ENCODE assay signal across 8 mouse cellular contexts in genomic region chr7:133123999-133124700, GRCm38 (mm10). TPM values are rescaled to one million over a fixed set of nuclear protein-coding genes. Genes with fewer than 3 reads are reported as not detected.
A peak's percentile ranks its signal among the peaks of the same experiment; 100 is the strongest.
DNase-seq lines count a peak whose midpoint lies in the region; ATAC-seq and TF ChIP-seq lines count a peak whose summit lies in the region.

Gene Ctbp2, minus strand, starts transcription at chr7:133124354.

- H3K4me2 ChIP-seq in heart, embryonic 11.5 days = peak within 1 kb of the TSS; percentile 76
- peak within 1 kb of the TSS; percentile 84 for H3K4me2 ChIP-seq in kidney, embryonic 15.5 days
- H3K4me2 ChIP-seq in midbrain, embryonic 16.5 days (ENCODE audit: low read length) = peak within 1 kb of the TSS; percentile 95

- under 1% methylated on average over 57 of the region's 59 CpGs for WGBS in heart, embryonic 11.5 days (ENCODE audit: insufficient replicate concordance)
- WGBS in kidney, embryonic 15.5 days = under 1% methylated on average over 57 of the region's 59 CpGs
- WGBS in midbrain, embryonic 16.5 days = under 1% methylated on average over 59 of the region's 59 CpGs

- peak; percentile 83 for ATAC-seq in heart, embryonic 11.5 days (replicated peaks; ENCODE audit: insufficient number of reproducible peaks, low FRiP score, low TSS enrichment)
- peak; percentile 84 for ATAC-seq in kidney, embryonic 15.5 days (replicated peaks; ENCODE audit: low FRiP score)
- ATAC-seq in midbrain, embryonic 16.5 days = peak; percentile 73

- no peaks in the 10 kb centered on the region for H3K4me1 ChIP-seq in embryonic fibroblast, embryonic 13.5 days (ENCODE audit: control insufficient read depth, insufficient read depth, low read length)
- peaks cover 22% of the 10 kb centered on the region for H3K4me1 ChIP-seq in heart, embryonic 11.5 days (ENCODE audit: control insufficient read depth, insufficient read depth, low read length)
- H3K4me1 ChIP-seq in kidney, embryonic 15.5 days = peaks cover 31% of the 10 kb centered on the region
- H3K4me1 ChIP-seq in midbrain, embryonic 16.5 days (ENCODE audit: control insufficient read depth, insufficient read depth, low read length) = peaks cover 16% of the 10 kb centered on the region

- TF ChIP-seq CTCF in embryonic fibroblast, embryonic 13.5 days (IDR thresholded peaks at IDR 0.05; ENCODE audit: borderline replicate concordance, insufficient read depth, low read length) = peak; percentile 3; the same call in 1 of the 2 replicates

- H3K9me3 ChIP-seq in heart, embryonic 11.5 days (replicated peaks; ENCODE audit: control insufficient read depth, low read length) = no peaks in the 10 kb centered on the region; the same call in 1 of the 2 replicates
- no peaks in the 10 kb centered on the region for H3K9me3 ChIP-seq in kidney, embryonic 15.5 days (replicated peaks)
- no peaks in the 10 kb centered on the region for H3K9me3 ChIP-seq in midbrain, embryonic 16.5 days (replicated peaks; ENCODE audit: control insufficient read depth, low read length, poor library complexity, severe bottlenecking)

- H3K9ac ChIP-seq in heart, embryonic 11.5 days (ENCODE audit: low read depth, low read length) = peak within 1 kb of the TSS; percentile 91
- peak within 1 kb of the TSS; percentile 98 for H3K9ac ChIP-seq in kidney, embryonic 15.5 days
- H3K9ac ChIP-seq in midbrain, embryonic 16.5 days (ENCODE audit: low read depth, low read length) = peak within 1 kb of the TSS; percentile 92

- peak; percentile 72 for TF ChIP-seq POLR2A in embryonic fibroblast, embryonic 13.5 days (IDR thresholded peaks at IDR 0.05; ENCODE audit: low read depth, low read length)

- H3K27ac ChIP-seq in embryonic fibroblast, embryonic 13.5 days (ENCODE audit: insufficient read depth, low read length) = peak within 1 kb of the TSS; percentile 99
- peak within 1 kb of the TSS; percentile 99 for H3K27ac ChIP-seq in heart, embryonic 11.5 days (ENCODE audit: low read depth, low read length)
- peak within 1 kb of the TSS; percentile 99 for H3K27ac ChIP-seq in kidney, embryonic 15.5 days
- peak within 1 kb of the TSS; percentile 90 for H3K27ac ChIP-seq in midbrain, embryonic 16.5 days (ENCODE audit: low read length)

- DNase-seq in layer of hippocampus, adult 11-12 months (ENCODE audit: low spot score) = peak; percentile 55
- no peak for DNase-seq in layer of hippocampus, adult 9-10 months (ENCODE audit: low spot score)
- DNase-seq in liver = peak; percentile 78
- DNase-seq in spleen, postnatal 10 days (ENCODE audit: low spot score in 2 of 2) = peak; percentile 62 to 74

- H3K4me3 ChIP-seq in embryonic fibroblast, embryonic 13.5 days (ENCODE audit: insufficient read depth, low read length) = peak within 1 kb of the TSS; percentile 91
- H3K4me3 ChIP-seq in heart, embryonic 11.5 days (ENCODE audit: low read depth, low read length) = peak within 1 kb of the TSS; percentile 93
- H3K4me3 ChIP-seq in kidney, embryonic 15.5 days (replicated peaks) = peak within 1 kb of the TSS; percentile 95
- H3K4me3 ChIP-seq in midbrain, embryonic 16.5 days (ENCODE audit: low read depth, low read length) = peak within 1 kb of the TSS; percentile 92

- H3K36me3 ChIP-seq in heart, embryonic 11.5 days (ENCODE audit: control insufficient read depth, insufficient read depth, low read length) = no peaks in the 10 kb centered on the region
- H3K36me3 ChIP-seq in kidney, embryonic 15.5 days = no peaks in the 10 kb centered on the region
- no peaks in the 10 kb centered on the region for H3K36me3 ChIP-seq in midbrain, embryonic 16.5 days (ENCODE audit: control insufficient read depth, insufficient read depth, low read length)

- H3K27me3 ChIP-seq in heart, embryonic 11.5 days (ENCODE audit: control insufficient read depth, insufficient read depth, low read length) = no peaks in the 10 kb centered on the region
- H3K27me3 ChIP-seq in kidney, embryonic 15.5 days = 0 out of 2 replicates have a peak, but pooled peaks cover 8% of the 10 kb centered on the region
- H3K27me3 ChIP-seq in midbrain, embryonic 16.5 days (ENCODE audit: control insufficient read depth, insufficient read depth, low read depth, low read length) = peaks cover 6% of the 10 kb centered on the region; the same call in 1 of the 2 replicates

RNA-seq across cellular contexts. Expression of gene Ctbp2, which starts in this region (rescaled TPM):
- polyA plus RNA-seq in embryonic fibroblast, embryonic 13.5 days (2011; ENCODE audit: insufficient read length, low read depth, missing spikeins) = 56.4 and 59.9 TPM in 2 replicates
- polyA plus RNA-seq in heart, embryonic 11.5 days (2014; fragmentation: Nextera tagmentation; extraction: Ambion mirVana) = 59.6 and 62.7 TPM in 2 replicates
- 114 and 117 TPM in 2 replicates for polyA plus RNA-seq in kidney, embryonic 15.5 days (2015; fragmentation: Nextera tagmentation; extraction: Ambion mirVana)
- polyA plus RNA-seq in midbrain, embryonic 16.5 days (2015; fragmentation: Nextera tagmentation; extraction: Ambion mirVana) = 43.7 and 52.4 TPM in 2 replicates
